Mouse (Mus musculus) c-Kit-positive CD71-positive TER-119-positive erythroid progenitor cells, embryonic 14.5 days (primary cell): Measurements from ENCODE around the gene Hist1h2ah.
"Not testable (repeated sequence)": the region's sequence is repeated elsewhere in the genome, so short reads cannot be mapped to it uniquely, and the experiment has no call there.

Experiments
- DNase-seq: peaks from one replicate; pipeline ENCODE4 v3.0.0-alpha.2; 2013; ENCODE audit warnings: low spot score

The Hist1h2ah gene

DNA sequence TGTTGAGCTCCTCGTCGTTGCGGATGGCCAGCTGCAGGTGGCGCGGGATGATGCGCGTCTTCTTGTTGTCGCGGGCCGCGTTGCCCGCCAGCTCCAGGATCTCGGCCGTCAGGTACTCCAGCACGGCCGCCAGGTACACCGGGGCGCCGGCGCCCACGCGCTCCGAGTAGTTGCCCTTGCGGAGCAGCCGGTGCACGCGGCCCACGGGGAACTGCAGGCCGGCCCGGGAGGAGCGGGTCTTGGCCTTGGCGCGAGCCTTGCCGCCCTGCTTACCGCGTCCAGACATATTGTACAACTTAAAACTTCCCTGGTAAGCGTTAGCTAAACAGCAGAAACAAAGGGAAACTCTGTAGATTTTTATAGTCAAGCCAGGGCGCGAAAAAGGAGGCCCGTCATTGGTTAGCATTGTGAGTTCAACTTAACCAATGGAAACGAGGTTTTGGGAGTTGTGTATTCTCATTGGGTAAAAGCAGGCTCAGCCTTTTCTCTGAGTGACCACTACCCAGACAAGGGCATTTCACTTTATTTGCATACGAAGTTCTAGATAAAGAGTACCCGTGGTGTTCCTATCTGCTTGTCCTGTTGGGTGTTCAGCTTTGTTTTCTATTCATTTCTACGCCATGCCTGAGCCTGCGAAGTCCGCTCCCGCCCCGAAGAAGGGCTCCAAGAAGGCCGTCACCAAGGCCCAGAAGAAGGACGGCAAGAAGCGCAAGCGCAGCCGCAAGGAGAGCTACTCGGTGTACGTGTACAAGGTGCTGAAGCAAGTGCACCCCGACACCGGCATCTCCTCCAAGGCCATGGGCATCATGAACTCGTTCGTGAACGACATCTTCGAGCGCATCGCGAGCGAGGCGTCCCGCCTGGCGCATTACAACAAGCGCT is at the start of gene Hist1h2ah, which contains the start of gene Hist1h2bk:
Gene Hist1h2ah, minus strand, starts transcription at position 302 of the 882 bp plus-strand sequence.
Gene Hist1h2bk, plus strand, starts transcription at position 604 of the 882 bp plus-strand sequence.
- DNase-seq = peak; percentile 98

DNA sequence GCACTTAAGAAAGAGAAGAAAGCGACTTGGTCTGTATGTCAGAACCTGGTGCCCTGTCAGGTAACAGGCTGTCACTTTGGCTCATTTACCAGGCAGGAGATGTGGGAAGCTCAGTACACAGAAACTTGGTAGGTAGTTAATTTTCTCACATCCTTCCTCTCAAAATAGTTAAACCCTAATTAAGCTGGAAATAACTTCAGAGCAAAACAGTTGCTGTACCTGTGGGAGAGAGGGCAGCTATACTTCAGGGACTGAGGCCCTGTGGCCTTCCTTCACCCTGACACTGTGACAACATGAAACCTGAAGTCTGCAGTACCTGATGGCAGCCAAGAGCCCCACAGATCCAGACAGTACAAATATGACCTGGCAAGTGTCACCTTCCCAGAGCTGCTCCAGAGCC is 48.8 kb upstream of the Hist1h2ah start, which contains the start of gene Vmn1r188:
Gene Vmn1r188, plus strand, starts transcription at position 301 of the 400 bp plus-strand sequence.
- DNase-seq = not testable (repeated sequence)

DNA sequence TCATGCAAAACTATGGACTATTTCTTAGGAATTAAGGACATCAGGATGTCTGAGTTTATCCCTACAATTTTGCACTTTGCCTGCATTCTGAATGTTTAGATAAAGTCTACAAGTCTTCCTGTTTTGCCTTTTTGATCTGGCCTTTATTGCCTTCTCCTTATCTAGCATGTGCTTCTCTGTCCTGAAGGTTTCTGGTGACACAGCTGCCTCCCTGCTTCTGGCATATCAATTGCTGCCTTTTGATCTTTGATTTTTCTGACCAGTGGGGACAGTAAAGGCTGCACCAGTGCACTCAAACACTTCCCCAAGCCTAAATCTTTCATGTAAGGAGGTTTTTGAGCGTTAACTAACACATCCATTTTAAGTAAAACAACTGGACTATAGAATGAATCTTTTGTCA is 28.1 kb upstream of the Hist1h2ah start:
- no peak for DNase-seq

DNA sequence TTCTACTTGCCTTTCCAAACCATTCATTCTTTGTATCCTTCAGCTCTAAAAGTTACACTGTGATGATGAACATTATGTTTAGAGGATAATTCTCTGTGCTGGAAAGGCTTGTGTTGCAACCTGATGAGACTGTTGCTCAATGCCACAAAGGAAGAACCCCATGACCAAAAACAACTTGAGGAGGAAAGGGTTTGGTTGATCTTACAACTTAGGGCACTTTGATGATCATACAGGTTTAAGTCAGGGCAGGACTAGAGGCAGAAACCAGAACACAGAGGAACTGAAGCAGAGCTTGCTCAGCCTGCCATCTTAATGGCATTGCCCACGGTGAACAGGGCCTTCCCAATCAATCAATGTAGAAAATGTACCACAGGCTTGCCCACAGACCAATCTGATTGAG is 26.1 kb upstream of the Hist1h2ah start:
- DNase-seq = no peak

DNA sequence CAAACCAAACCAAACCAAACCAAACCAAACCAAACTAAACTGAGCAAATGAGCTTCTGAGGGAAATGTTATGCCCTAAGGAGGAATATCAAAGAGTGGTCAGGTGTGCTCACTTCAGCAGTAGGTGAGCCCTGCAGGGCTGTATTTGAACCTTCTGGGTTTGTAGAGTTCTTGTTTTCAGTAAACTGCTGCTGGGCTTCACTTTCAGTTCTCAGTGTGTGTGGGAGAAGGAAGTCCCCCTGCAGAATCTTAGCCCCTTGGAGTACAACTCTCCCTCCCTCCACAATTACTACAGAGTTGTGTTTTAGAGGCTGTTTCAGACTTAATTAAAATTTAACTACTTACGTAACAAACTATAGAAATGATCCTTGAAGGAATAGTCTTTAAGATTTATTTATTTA is 18.4 kb upstream of the Hist1h2ah start:
- no peak for DNase-seq

DNA sequence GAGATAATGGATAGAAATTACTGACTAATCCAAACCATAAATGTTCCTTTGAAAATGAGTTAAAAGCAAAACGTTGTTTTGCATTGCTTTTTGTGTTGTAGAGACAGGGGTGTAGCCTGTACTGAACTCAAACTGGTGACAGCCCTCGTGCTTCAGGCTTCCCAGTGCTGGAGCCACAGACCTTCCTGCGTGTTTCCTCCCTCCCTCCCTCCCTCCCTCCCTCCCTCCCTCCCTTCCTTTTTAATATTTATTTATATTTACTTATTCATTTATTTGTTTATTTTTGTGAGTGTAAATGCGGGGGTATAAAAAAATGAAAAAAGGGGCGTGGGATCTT is 16.1 kb upstream of the Hist1h2ah start:
- DNase-seq = no peak

DNA sequence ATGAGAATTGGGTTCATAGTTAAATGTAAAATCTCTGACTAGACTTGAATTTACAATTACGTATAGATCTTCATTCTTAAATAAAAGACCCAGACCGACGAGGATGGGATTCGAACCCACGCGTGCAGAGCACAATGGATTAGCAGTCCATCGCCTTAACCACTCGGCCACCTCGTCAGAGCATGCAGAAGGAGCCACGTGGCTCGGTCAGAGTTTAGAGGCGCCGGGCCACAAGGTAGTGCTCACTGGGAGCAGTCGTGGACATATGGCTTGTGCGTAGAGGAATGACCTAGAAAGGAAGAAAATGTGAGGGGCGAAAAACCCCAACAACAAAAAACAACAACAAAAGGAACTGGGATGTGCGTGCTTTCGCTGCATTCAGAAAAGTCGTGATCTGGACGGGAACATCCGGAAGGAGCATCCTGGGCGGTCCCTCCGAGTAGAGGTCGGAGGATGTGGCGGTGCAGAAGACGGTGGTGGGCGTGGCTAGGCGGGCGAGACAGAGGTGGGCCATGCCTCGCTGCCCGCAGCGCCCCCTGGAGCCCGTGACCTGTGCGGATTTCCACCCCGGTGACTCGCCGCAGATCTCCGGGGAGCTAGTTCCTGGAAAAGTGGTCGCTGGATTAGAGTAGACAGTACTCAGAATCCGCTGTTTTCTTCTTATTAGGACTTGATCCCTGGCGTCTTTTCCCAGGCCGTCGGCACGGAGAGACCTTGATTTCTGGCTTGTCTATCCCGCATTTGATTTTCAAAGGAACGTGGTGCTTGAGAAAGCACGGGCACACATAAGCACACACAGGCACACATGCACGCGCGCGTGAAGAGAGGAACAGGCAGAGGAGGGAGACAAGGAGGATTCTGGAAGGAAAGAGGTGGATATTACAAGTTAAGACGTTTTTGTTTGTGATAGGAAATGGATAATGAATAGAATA is 15.5 kb upstream of the Hist1h2ah start:
- DNase-seq = peak; percentile 91

DNA sequence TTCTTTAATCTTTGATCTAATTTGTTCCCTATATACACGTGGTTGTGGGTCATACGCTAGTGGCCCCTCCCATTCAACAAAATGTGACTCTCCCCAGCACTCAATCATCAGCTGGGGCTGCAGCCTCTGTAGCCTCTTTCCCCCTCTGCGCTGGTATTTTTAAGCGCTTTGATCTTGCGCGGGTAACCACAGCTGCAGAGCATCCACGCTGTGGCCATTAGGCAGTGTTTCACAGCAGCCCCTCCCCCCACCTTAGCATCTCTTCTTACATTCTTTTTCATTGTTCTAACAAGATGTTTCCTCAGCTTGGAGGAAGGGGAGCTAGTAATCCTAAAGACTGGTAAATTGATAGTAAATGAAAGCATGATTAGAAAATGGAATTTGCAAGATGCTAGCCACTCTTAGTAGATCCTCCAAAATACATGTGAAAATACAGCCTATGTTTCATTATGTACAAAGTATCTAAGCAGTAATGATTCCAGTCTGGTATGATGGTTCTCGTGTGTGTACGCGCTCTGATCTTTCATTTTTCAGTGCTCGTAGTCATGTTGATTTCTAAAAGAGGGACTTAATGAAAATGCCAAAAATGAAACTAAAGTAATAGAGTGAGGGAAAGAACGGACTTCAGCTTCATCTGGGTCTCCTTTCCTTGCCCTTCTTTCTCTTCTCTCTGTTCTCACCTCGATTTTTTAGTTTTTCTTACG is 14.5 kb upstream of the Hist1h2ah start:
- DNase-seq = peak; percentile 55

DNA sequence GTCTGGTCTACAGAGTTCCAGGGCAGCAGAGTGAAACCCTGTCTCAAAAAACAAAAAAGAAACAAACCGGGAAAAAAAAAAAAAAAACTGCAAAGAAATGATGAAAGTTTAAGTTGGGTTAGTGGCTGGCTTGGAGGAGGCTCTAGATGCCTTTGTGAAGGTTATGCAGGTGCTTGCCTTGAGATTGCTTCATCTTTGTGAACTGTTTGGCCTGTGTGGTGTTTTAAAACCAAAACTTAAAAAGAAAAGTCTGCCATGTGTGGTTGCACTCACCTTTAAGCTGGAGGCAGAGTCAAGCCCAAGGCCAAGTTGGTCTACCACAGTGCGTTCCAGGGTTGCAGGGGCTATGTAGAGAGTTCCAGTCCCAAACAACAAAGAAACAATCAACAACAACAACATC is 13.7 kb upstream of the Hist1h2ah start:
- DNase-seq = no peak

DNA sequence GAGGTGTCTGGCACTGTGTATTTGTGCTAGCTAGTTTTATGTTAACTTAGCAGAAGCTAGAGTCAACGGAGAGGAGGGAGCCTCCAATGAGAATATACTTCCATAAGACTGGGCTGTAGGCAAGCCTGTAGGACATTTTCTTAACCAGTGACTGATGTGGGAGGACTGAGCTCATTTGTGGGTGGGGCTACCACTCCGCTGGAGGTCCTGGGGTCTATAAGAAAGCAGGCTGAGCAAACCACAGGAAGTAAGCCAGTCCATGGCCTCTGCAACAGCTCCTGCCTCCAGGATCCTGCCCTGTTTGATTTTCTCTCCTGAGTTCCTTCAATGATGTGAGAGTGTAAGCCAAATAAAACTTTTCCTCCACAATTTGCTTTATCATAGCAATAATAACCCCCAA is 9.9 kb upstream of the Hist1h2ah start:
- DNase-seq = no peak

DNA sequence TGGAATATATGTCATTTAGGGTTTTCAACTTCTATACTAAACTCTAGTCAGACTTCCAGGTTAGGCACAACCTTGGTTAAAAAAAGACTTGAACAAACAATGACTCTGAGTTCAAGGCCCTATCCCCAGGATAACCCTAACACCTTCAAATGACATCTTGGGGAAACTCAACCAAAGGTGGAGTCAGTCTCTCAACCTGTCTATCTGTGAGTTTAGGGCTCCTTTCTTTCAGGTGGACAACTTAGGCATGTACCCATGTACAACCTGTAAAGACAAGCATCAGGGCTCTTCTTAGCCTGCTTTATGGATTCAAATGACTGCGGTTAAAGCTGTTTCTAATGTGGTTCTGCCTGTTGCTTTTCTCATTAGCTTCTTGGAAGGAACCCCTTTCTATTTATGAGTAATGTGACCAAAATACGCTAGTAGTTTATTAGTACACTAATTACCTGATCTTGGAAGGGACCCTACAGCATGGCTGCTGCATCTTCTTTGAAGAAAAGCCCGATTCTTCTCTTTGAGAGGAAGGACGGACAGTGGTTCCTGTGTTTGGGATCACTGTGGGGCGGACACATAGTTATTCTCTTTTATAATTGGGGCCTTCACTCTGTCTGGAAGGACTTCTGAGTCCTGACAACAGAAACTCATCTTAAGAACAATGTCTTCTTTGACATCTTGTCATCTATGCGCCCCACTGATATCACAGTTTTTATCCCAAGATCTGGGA is 9.2 kb upstream of the Hist1h2ah start:
- no peak for DNase-seq

DNA sequence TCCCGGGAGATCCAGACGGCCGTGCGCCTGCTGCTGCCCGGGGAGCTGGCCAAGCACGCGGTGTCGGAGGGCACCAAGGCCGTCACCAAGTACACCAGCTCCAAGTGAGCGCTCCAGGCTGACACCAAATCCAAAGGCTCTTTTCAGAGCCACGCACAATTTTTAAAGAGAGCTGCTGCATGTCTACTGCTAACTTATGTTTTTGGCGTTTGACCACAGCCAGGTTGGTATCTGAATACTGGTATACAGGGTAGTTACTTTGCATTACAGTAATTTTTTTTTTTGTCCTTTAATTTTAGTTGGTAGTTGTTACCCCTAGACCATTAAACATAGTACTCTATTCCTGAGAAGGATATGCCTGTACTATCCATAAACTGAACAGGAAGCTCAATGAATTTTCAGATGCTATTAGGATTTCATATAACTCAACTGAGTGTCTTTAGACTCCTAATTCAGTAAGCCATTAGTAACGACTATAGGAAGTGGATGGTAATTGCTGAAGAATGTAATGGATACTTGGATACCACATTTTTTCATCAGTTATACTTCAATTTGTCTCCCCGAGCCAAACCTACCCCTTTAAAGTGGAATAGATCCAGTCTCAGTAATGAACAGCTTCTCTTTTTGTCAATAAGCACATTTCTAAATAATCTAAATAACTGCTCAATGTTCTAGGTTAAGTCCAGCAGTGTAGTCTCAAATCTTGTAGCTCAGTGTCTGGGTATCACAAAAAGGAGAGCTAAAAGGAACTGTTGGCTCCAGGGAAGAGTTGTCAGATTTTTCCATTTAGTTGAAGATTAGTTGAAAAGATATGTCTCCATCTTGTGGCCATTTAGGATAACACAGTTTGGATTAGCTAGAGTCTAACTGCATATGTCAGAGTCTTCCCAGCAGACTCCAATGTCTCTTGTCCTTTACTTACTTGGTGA is 8.4 kb upstream of the Hist1h2ah start:
- peak; percentile 80 for DNase-seq

DNA sequence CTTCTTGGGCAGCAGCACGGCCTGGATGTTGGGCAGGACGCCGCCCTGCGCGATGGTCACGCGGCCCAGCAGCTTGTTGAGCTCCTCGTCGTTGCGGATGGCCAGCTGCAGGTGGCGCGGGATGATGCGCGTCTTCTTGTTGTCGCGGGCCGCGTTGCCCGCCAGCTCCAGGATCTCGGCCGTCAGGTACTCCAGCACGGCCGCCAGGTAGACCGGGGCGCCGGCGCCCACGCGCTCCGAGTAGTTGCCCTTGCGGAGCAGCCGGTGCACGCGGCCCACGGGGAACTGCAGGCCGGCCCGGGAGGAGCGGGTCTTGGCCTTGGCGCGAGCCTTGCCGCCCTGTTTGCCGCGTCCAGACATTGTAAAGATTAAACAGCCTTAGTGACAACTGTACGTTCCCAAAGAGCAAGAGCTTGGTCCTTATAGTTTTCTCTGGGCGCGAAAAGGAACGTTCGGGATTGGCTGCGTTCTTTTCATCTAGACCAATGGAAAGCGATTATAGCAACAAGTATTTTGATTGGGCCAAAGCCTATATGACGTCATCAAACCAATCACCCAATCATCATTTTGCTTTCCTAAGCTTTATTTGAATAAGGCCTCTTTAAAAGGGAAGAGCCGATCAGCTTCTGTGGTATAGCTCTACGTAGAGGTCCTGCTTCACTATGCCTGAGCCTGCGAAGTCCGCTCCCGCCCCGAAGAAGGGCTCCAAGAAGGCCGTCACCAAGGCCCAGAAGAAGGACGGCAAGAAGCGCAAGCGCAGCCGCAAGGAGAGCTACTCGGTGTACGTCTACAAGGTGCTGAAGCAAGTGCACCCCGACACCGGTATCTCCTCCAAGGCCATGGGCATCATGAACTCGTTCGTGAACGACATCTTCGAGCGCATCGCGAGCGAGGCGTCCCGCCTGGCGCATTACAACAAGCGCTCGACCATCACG is 7.5 kb upstream of the Hist1h2ah start, which contains the start of the genes Hist1h2ag and Hist1h2bj:
Gene Hist1h2ag, minus strand, starts transcription at position 377 of the 935 bp plus-strand sequence.
Gene Hist1h2bj, plus strand, starts transcription at position 647 of the 935 bp plus-strand sequence.
- DNase-seq = peak; percentile 100

DNA sequence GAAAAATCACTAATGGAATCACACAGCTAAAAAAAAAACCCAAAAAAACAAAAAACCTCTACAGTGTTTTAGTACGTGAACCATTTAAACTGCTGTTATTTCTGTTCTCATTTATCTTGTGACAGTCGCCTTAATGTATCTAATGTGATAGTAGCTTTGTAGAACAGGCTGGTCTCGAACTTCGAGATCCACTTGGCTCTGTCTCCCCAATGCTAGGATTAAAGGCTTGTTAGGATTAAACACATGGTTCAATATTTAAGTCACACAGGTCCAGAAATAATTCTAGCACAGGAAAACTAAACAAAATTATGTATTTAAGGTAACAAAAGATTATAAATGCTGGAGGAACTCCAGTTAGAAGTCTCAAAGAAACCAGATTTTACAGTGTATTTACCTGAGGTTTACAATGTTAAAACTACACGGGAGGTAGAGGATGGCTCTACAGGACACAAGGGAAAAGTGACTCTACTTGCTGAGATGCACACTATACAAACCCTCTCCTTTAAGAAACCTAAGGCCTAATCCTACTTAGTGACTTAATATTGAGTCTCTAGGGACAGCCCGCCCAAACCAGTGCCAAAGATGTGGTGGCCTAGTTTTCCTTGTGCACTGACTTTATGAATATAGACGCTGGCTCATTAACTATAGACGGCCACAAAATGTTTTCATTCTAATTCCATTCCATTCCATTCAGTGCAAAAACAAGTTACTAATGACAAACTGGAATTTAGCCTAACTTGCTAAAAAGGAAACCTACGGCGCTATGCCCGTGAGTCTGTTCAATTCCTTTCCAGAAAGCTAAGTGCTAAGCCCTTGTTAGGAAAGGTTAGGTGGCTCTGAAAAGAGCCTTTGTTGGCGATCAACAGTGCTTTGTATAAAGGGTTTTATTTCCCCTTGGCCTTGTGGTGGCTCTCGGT is 6.5 kb upstream of the Hist1h2ah start:
- DNase-seq = peak; percentile 72

DNA sequence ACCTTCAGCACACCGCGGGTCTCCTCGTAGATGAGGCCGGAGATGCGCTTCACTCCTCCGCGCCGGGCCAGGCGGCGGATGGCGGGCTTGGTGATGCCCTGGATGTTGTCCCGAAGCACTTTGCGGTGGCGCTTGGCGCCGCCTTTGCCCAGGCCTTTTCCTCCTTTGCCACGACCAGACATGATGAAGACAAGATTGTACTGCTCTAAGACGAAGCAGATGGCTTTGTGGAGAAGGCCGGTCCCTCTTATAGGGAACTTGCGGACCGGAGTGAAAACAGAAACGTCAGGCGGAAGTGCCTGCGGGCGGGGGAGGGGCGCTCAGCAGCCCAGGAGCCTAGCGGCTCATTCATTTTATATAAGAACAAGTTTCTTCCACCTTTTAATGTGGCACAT is 5.8 kb upstream of the Hist1h2ah start, which contains the start of gene Hist1h4i:
Gene Hist1h4i, minus strand, starts transcription at position 221 of the 395 bp plus-strand sequence.
- DNase-seq = peak; percentile 98

DNA sequence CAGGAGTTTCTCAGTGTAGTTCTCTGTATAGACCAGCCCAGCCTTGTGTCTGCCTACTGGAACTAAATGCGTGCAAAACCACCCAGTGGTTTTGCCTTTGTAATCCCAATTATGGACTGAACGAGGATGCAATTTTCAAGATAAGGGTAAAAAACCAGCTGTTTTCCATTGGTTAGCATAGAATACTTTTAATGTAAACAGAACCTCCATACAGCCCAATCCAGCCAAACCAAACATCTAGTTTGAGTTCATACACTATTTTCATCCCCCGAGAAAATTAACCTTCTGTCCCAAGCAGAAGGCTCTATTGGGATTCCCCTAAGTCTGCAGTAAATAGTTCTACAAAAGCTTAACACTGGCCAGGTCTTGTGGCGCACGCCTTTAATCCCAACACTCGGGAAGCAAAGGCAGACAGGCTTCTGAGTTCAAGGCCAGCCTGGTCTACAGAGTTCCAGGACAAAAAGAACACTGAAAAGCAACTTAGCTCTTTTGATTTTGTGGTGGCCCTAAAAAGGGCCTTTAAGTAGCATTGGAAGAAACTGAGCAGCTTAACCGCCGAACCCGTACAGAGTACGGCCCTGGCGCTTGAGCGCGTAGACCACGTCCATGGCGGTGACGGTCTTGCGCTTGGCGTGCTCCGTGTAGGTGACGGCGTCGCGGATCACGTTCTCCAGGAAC is 5.2 kb upstream of the Hist1h2ah start:
- peak; percentile 83 for DNase-seq

DNA sequence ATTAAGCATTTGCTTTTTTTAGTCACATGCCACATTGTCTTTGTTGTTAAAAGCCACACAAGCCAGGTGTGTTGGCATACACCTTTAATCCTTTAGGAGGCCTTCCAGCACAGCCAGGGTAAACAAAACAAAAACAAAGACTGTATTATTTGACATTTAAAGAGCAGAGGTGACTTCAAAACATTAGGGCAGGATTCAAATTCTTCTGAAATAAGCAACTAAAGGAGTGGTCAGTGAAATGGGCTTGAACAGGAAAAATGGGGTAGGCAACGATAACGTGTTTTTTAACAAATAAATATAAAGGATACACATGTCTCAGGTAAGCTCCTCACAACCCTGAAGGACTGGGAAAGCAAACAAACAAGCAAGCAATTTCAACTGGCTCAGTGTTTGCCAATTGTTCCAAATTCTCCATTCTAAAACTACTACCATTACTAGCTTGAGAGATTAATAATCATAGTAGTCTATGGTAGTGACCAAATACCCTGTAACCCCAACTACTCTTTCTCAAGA is 4.6 kb upstream of the Hist1h2ah start:
- DNase-seq = no peak
